Mouse (Mus musculus) right cerebral cortex, postnatal 14 days (tissue): ENCODE data around the gene Prr15l.
A peak's percentile ranks its signal among the peaks of the same experiment; 100 is the strongest.

ENCODE experiments used
- DNase-seq: peaks from one replicate; pipeline ENCODE4 v3.0.0; 2022

The Prr15l gene

DNA sequence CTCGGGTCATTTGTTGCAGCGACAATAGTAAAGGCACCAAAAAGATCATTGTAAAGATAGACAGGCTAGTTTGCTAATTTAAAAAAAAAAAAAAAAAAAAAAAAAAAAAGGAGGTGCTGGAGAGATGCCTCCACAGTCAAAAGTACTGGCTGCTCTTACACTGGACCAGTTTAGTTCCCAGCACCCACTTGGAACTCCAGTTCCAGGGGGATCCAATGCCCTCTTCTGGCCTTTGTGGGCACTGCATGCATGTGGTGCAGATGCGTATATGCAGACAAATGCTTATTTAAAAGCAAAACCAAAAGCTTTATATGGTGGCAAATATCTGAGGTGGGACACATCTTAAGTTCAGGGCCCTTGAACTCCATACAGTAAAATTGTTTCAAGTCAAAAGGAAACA lies 22.9 kb downstream of the Prr15l start:
- DNase-seq: no peak

- DNase-seq: no peak
These were observed 24.5 kb downstream of the Prr15l start for GRCm38 (mm10) chr11:96952426-96952825.

DNA sequence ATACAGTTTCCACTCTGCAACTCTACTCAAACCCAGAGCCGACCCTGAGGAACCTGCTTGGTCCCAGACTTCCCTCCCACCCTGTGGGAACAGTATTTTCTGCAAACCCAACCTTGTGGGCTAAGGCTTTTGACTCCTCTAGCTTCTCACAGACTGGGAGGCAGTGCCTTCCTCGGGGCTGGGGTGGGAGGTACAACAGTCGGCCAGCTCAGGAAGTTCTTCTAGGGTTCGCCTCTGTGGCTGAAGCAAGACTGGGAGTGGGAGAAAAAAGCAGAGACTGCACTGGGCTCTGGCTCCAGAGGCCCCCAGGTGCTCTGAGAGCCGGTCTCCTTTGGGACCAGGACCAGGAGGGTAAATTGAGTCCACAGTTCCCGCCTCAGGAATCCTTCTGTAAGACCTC lies 25.0 kb downstream of the Prr15l start:
- DNase-seq: no peak

DNA sequence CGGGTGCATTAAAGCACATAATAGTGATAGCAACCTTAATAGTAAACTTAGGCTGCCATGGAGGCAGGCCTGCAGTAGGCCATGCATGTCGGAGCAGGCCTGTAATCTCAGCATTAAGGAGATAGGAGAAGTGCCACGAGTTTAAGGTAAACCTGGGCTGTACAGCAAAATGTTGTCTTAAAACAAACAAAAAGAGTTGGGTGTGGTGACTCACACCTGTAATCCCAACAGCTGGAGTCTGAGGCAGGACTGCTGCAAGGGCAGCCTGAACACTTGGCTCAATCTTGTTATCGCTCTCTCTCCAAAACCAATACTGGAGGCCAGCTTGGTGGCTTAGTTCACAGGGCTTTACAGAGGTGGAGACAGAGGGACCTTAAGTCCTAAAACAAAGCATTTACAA lies 27.2 kb downstream of the Prr15l start:
- no peak for DNase-seq

- peak; percentile 45 for DNase-seq
These were observed 28.3 kb downstream of the Prr15l start for GRCm38 (mm10) chr11:96956009-96956724.

DNA sequence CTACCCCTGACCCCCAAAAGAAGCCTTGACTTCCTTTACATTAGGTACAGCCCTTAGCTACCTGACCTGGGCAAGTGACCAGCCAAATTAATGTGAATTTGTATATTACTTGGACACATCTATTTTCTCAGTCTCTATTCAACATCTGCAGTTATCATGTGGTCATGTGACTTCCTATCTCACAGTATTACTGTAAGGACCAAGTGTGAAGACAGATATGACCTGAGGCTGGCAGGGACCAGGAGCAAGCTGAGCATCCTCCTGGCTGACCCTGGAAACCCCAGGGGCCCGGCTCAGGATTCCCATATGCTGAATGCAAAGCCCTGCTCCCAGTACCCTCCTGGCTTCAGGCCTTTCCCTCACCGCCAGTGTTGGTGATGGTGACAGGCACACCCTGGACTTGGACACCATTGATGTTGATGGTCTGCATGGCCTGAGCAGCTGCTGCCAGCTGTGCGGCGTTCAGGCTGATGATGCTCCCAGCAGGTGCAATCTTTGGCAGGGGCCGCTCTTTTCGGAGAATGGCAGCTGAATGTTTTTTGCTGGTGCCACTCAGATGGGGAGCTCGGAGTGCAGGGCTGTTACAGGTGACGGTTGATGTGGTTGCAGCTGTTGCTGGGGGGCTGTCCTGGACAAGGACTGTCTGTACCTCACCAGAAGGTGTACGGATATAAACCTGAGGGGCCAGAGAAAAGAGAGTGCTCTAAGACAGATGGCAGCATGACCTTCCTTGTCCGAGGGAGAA lies 29.3 kb downstream of the Prr15l start:
- no peak for DNase-seq

GRCm38 (mm10) chr11:96963580-96963979 lies 35.7 kb downstream of the Prr15l start:
- DNase-seq: peak; percentile 91

DNA sequence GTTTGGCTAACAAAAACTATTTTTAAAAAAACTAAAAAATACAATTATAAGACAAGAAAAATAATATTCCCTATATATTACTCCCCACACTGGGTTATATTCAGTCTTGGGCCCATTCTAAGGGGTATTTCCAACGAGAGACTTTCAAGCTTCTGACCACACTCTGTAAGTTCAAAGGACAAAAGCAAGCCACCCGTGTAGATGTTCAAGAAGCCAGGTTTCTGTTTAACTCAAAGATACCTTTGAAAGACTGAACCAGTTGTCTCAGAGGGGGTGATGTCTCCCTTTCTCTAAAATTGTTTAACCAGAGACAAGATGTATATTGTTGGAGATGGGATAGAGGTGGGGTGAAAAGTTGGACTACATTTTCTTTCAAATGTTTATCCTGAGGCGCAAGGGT lies 38.3 kb downstream of the Prr15l start:
- DNase-seq: no peak

DNA sequence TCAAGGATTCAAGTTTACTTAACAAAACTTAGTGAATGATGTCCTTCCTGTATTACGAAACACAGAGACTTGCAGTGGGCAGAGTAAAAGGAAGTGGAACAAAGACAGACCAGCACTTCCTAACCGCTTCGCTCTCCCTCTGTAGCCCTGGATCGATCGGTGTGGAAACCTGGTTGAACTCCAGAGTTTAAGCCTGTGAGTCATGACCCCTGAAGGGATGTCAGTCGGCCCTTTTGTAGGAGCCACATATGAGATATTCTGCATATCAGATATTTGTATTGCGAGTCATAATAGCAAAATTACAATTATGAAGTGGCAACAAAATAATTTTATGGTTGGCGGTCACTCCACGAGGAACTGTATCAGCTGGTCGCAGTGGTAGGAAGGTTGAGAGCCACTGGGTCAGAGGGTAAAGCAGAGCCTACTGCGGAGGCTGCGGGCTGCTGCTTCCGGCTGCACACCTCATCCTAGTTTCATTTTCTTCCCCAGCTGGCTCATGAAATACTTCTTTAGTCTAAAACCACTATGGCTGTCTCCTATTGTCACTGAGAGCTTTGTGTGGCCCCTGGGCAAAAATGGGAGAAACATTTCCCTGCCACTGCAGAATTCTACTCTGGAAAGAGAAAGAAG lies 39.1 kb downstream of the Prr15l start:
- DNase-seq: no peak

DNA sequence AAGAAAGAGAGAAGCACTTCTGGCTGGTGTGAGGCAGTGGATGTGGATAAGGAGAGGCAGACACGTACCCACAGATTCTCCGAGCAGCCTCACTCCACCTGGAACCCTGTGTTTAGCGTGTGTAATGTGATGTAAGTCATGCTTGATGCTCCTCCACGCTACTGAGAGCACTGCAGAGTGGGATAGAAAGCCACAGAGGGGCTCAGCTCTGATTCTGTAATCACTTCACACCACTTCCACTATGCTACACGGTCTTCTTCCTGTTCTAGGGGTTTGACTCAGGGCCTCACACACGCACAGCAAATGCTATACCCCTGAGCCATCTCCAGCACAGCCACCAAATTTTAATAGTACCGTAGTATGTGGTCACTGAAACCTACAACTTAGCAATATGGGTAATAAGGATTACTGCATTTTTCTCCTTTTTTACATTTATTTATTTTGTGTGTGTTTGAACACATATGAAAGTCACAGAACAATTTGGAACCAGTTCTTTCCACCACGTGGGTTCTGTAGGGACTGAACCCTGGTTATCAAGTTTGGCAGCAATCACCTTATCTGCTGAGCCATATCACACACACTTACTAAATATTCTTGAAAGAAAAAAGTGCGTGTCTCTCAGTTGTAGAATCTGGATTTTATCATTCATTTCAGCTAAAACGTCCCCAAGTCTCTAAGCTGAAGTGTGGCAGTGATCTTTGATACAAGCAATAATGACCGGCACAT lies 39.8 kb downstream of the Prr15l start:
- DNase-seq: no peak

- no peak for DNase-seq
These were observed 40.6 kb downstream of the Prr15l start for GRCm38 (mm10) chr11:96968476-96968875.

- DNase-seq: no peak
These were observed 41.4 kb downstream of the Prr15l start for GRCm38 (mm10) chr11:96969280-96969722.

GRCm38 (mm10) chr11:96969746-96970145 lies 41.8 kb downstream of the Prr15l start:
- no peak for DNase-seq

DNA sequence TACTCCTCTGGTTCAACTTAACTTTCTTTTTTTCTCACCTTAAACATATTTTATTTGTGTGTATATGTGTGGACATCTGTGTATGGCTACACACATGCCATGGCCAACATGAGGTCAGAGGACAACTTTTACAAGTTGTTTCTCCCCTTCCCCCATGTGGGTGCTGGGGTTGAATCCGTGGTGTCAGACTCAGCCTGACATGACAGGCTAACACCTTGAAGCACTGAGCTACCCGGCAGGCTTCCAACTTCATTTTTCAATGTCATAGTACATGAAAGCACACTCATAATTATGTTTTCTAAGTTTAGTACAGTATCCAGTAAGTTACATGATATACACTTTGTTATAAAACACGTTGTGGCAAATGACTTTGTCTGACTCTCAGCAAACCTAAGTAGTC lies 42.4 kb downstream of the Prr15l start:
- no peak for DNase-seq

- no peak for DNase-seq
These were observed 45.0 kb downstream of the Prr15l start for GRCm38 (mm10) chr11:96972906-96973305.

DNA sequence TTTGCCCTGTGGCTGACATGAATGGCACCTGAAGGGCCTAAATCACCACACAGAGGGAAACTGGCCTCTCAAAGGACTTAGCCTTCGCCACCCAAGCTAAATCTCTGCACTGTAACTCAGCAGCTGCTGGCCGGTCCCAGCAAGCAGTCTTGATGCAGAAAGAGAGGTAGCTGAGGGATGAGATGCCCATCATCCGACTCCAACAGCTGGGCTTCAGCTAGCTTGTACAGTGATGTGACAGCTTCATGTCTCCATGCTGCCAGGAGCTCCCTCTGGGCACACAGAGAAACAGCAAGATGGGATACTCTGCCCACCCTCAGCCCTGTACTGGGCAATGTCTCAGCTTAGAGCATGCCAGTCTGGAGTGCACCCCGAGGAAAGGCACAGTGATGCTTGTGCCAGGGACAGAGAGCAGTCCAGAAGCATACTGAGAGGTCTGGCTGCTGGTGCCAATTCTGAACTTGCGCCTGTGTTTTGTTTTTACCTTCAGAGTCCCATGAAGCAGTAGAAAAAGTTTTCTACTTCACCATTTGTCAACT lies 45.6 kb downstream of the Prr15l start:
- DNase-seq: no peak

GRCm38 (mm10) chr11:96974813-96975212 lies 46.9 kb downstream of the Prr15l start:
- no peak for DNase-seq

- no peak for DNase-seq
These were observed 47.8 kb downstream of the Prr15l start for GRCm38 (mm10) chr11:96975511-96976378.

DNA sequence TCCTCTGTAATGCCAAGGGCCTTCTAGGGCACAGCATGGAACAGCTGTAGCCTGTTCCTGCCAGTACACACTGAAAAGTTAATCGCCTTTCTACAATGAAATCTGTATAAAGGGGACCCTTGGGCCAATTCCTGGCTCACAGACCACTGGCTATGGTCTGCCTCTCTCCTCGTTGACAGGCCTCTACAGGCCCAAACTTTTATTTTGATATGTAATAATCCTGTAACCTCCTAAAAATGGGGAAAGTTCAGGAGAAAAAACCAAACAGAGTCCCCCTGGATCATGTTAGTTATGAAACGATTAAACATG lies 48.4 kb downstream of the Prr15l start:
- no peak for DNase-seq

- peak; percentile 79 for DNase-seq
These were observed 49.1 kb downstream of the Prr15l start for GRCm38 (mm10) chr11:96976911-96977591.

- DNase-seq: peak; percentile 99
These were observed 49.9 kb downstream of the Prr15l start for GRCm38 (mm10) chr11:96977606-96978400.
